ENCODE assay signal across 8 mouse cellular contexts in the genomic region with DNA sequence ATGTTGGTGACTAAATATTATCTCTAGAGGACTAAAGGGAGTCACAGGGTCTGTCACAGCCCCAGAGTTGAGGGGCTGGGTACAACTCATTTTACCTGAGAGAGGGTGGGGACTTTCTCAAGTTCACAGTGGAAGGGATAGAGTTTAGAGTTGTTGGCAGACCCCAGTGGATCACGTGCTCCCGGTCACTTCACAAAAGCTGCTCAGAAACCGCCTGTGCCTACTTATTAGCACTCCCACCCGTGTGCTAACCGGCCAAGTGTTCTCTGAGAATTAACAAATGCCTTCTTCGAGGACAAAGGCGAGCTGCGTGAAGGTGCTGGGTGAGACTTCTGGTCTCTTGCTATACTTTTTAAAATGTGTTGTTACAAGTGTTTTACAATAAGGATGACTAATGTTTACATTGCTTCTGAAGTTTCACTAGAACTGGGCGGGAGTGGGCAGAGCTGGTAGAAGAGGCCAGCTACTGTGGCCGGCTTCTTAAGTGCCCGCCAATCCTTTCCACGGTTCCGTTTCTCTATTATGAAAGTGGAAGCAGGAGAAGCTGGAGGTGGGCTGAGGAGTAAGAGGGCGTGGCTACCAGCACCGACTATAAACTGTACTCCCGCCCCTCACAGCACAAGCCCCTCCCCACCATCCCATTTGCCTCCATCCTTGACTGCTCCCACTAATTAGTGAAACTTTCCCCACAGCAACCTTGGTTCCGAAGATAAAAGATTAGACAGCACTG. TPM values are rescaled to one million over a fixed set of nuclear protein-coding genes. Genes with fewer than 3 reads are reported as not detected.
DNase-seq lines count a peak whose midpoint lies in the region; ATAC-seq lines count a peak whose summit lies in the region.

No protein-coding gene starts in this region.

- H3K4me2 ChIP-seq in kidney, embryonic 16.5 days (replicated peaks; ENCODE audit: low read depth, low read length), result peak overlapping the region; percentile 53

- peak; percentile 30 for DNase-seq in embryo, embryonic 11 days
- DNase-seq in embryo, embryonic 10 days (ENCODE audit: low spot score), result no peak
- DNase-seq in embryonic facial prominence, embryonic 10.5 days (ENCODE audit: low spot score), result peak; percentile 19
- peak; percentile 59 to 68 for DNase-seq in lung, postnatal 4 days
- no peak for DNase-seq in urinary bladder, postnatal 10 days (ENCODE audit: low spot score)
- no peak for DNase-seq in cerebellum, postnatal 25 days

- H3K4me3 ChIP-seq in embryonic facial prominence, embryonic 10.5 days, result peak overlapping the region; percentile 12; the same call in 1 of the 2 replicates
- peak overlapping the region; percentile 34 for H3K4me3 ChIP-seq in kidney, embryonic 16.5 days (ENCODE audit: low read length)

- H3K27ac ChIP-seq in embryonic facial prominence, embryonic 10.5 days (replicated peaks), result no peak overlapping the region
- peak overlapping the region; percentile 52; the same call in 1 of the 2 replicates for H3K27ac ChIP-seq in kidney, embryonic 16.5 days (ENCODE audit: low read length)

- peak overlapping the region; percentile 37; the same call in 1 of the 2 replicates for H3K9ac ChIP-seq in kidney, embryonic 16.5 days (replicated peaks; ENCODE audit: low read length)

- H3K36me3 ChIP-seq in embryonic facial prominence, embryonic 10.5 days (replicated peaks), result no peaks in the 10 kb centered on the region
- no peaks in the 10 kb centered on the region for H3K36me3 ChIP-seq in kidney, embryonic 16.5 days (ENCODE audit: insufficient read depth, low read length)

- H3K4me1 ChIP-seq in embryonic facial prominence, embryonic 10.5 days, result peaks cover 10% of the 10 kb centered on the region
- peaks cover 11% of the 10 kb centered on the region; the same call in 1 of the 2 replicates for H3K4me1 ChIP-seq in kidney, embryonic 16.5 days (ENCODE audit: insufficient read depth, low read length)

- no peaks in the 10 kb centered on the region for H3K9me3 ChIP-seq in embryonic facial prominence, embryonic 10.5 days
- no peaks in the 10 kb centered on the region for H3K9me3 ChIP-seq in kidney, embryonic 16.5 days (ENCODE audit: low read length)

- no peaks in the 10 kb centered on the region for H3K27me3 ChIP-seq in embryonic facial prominence, embryonic 10.5 days (replicated peaks; ENCODE audit: low read depth, poor library complexity, severe bottlenecking)
- no peaks in the 10 kb centered on the region for H3K27me3 ChIP-seq in kidney, embryonic 16.5 days (ENCODE audit: insufficient read depth, low read length)

- WGBS in embryonic facial prominence, embryonic 10.5 days, result 49% methylated on average over 17 of the region's 17 CpGs
- 17% methylated on average over 17 of the region's 17 CpGs for WGBS in kidney, embryonic 16.5 days

- ATAC-seq in kidney, embryonic 16.5 days (ENCODE audit: low FRiP score, low TSS enrichment), result peak; percentile 93
- ATAC-seq in cerebellum, adult (ENCODE audit: insufficient number of reproducible peaks, low FRiP score, low TSS enrichment), result no peak

RNA-seq across cellular contexts. Expression of gene Cd6, which starts 11.5 kb away (rescaled TPM):
- polyA plus RNA-seq in embryonic facial prominence, embryonic 10.5 days (2016; fragmentation: Nextera tagmentation; extraction: Ambion mirVana), result 0.09 and 0.15 TPM in 2 replicates
- 0.13 TPM in 1 of 2 replicates, not detected in the other for polyA plus RNA-seq in kidney, embryonic 16.5 days (2015; fragmentation: Nextera tagmentation; extraction: Ambion mirVana)

RNA-seq across cellular contexts. Expression of gene Slc15a3, which starts 21.1 kb away (rescaled TPM):
- polyA plus RNA-seq in embryonic facial prominence, embryonic 10.5 days (2016; fragmentation: Nextera tagmentation; extraction: Ambion mirVana), result 0.43 and 0.77 TPM in 2 replicates
- polyA plus RNA-seq in kidney, embryonic 16.5 days (2015; fragmentation: Nextera tagmentation; extraction: Ambion mirVana), result 0.54 and 0.85 TPM in 2 replicates

RNA-seq across cellular contexts. Expression of gene Tmem132a, which starts 51.4 kb away (rescaled TPM):
- 139 and 142 TPM in 2 replicates for polyA plus RNA-seq in embryonic facial prominence, embryonic 10.5 days (2016; fragmentation: Nextera tagmentation; extraction: Ambion mirVana)
- 88.6 and 94.4 TPM in 2 replicates for polyA plus RNA-seq in kidney, embryonic 16.5 days (2015; fragmentation: Nextera tagmentation; extraction: Ambion mirVana)

Comparison
In these comparisons a context has a peak if more than half of its experiments do, and no peak if none do; other contexts are left out.
1. DNase-seq: peak in embryo, embryonic 11 days (single experiment), embryonic facial prominence, embryonic 10.5 days (single experiment) and lung, postnatal 4 days (2 of 2); none in embryo, embryonic 10 days (single experiment), urinary bladder, postnatal 10 days (single experiment) and cerebellum, postnatal 25 days (0 of 2).